Mouse (Mus musculus) olfactory bulb, adult 2 months (tissue): ENCODE measurements around the gene Ei24. TPM values are rescaled to one million over a fixed set of nuclear protein-coding genes. Genes with fewer than 3 reads are reported as not detected.

Experiments used
- H3K27ac ChIP-seq: fragments of 200-500 bp; 2 replicates; pipeline ENCODE4 v1.5.1; 2012; ENCODE audit warnings: low read depth, low read length; ENCODE audit not compliant: insufficient read depth
- H3K4me1 ChIP-seq: fragments of 200-500 bp; 2 replicates; pipeline ENCODE4 v1.6.1; 2012; ENCODE audit warnings: low read length; ENCODE audit not compliant: control insufficient read depth, insufficient read depth
- H3K4me3 ChIP-seq: fragments of 200-500 bp; 2 replicates; pipeline ENCODE4 v1.5.1; 2012; ENCODE audit warnings: mild to moderate bottlenecking, low read depth, low read length, moderate library complexity; ENCODE audit not compliant: insufficient read depth
- CTCF ChIP-seq: fragments of 200-500 bp; IDR thresholded peaks from 2 replicates; pipeline ENCODE4 v1.5.1; 2012; ENCODE audit warnings: low read depth, mild to moderate bottlenecking, low read length, moderate library complexity; ENCODE audit not compliant: insufficient read depth
- POLR2A ChIP-seq: fragments of 200-500 bp; IDR thresholded peaks from 2 replicates; pipeline ENCODE4 v1.6.1; 2012; ENCODE audit warnings: mild to moderate bottlenecking, low read depth, low read length, moderate library complexity; ENCODE audit not compliant: insufficient read depth
- WGBS: fragments of 180-500 bp; shearing (Covaris S2); methylation state at CpG from one replicate; pipeline ENCODE4 v1.1.7; 2018; 5-methylcytosine and 5-hydroxymethylcytosine counted together
- polyA plus RNA-seq: library from polyadenylated mRNA; stranded (reverse); fragments of >200 nt; gene quantifications from 2 replicates; pipeline ENCODE4 v1.2.4, GENCODE M21; 2012; ENCODE audit warnings: low replicate concordance; ENCODE audit not compliant: missing spikeins, insufficient read depth, insufficient read length

The Ei24 gene
- polyA plus RNA-seq, 1 experiment, result 632 TPM

DNA sequence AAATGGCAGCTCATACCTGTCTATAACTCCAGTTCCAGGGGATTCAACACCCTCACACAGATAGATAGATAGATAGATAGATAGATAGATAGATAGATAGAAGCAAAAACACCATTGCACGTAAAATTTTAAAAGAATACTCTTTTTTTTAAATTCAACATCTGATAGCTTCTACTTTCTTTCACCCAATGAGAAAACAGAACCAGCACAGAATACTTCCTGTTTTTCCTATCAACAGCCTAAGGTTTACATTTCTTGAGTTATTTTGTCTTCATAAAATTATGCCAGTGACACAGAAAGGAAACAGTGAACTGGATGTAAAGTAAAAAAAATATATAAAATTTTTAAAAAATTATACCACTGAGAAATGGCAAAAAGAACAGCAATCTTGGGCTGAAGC is 32.8 kb downstream of the Ei24 start:
- H3K4me3 ChIP-seq, result no peak overlapping the region
- WGBS, result 95% methylated on average over 1 of the region's 1 CpGs

More for the DNA sequence above, 32.8 kb downstream of the Ei24 start:
- Histone ChIP-seq H3K4me1 (no peaks in the 10 kb centered on the region), H3K27ac (no peak overlapping the region)
- TF ChIP-seq CTCF, result no peak
- TF ChIP-seq POLR2A, result no peak

Other genes with a start within 250 kb of the Ei24 start
- not detected in 2 replicates for gene Gm17689, start 214.8 kb downstream of the Ei24 start, polyA plus RNA-seq
- not detected in 2 replicates for gene A630095E13Rik, start 154.0 kb downstream of the Ei24 start, polyA plus RNA-seq
- not detected in 2 replicates for gene Acrv1, start 104.2 kb downstream of the Ei24 start, polyA plus RNA-seq
- not detected in 2 replicates for gene Chek1, start 70.3 kb downstream of the Ei24 start, polyA plus RNA-seq
- not detected in 2 replicates for gene Stt3a, start 29.7 kb downstream of the Ei24 start, polyA plus RNA-seq
- not detected in 2 replicates for gene Fez1, start 24.5 kb upstream of the Ei24 start, polyA plus RNA-seq